Mouse (Mus musculus) adrenal gland, postnatal 4 days (tissue): Measurements from ENCODE around the gene Tmem190. TPM values are rescaled to one million over a fixed set of nuclear protein-coding genes. Genes with fewer than 3 reads are reported as not detected.
"Not testable (repeated sequence)": the region's sequence is repeated elsewhere in the genome, so short reads cannot be mapped to it uniquely, and the experiment has no call there.

Source experiments
- DNase-seq, 2 experiments: peaks; one replicate each; pipeline ENCODE4 v3.0.0; 2021 to 2022; ENCODE audit warnings: low spot score in 2 of 2, mixed read lengths in 2 of 2
- total RNA-seq, 2 experiments: library from RNA; stranded (reverse); gene quantifications; 2 replicates each; pipeline ENCODE4 v1.2.3; 2021

Gene Tmem190
- total RNA-seq, 2 experiments from 2014 or later = not detected

- DNase-seq = no peak
Measured at GRCm38 (mm10) chr7:4771202-4771601, 11.5 kb upstream of the Tmem190 start, which contains the start of gene Fam71e2. Fam71e2 (minus strand) TSS chr7:4771302.

- DNase-seq = no peak
Measured at GRCm38 (mm10) chr7:4776131-4776530, 6.6 kb upstream of the Tmem190 start.

GRCm38 (mm10) chr7:4776861-4777830, 5.6 kb upstream of the Tmem190 start:
- DNase-seq = no peak

GRCm38 (mm10) chr7:4777851-4778637, 4.7 kb upstream of the Tmem190 start:
- no peak for DNase-seq

- no peak for DNase-seq
Measured at GRCm38 (mm10) chr7:4779921-4780320, 2.8 kb upstream of the Tmem190 start.

- DNase-seq = no peak
Measured at GRCm38 (mm10) chr7:4782130-4782529, 607 bp upstream of the Tmem190 start.

- DNase-seq = no peak
Measured at GRCm38 (mm10) chr7:4783667-4784268, 1.0 kb downstream of the Tmem190 start.

GRCm38 (mm10) chr7:4788499-4789435, 6.0 kb downstream of the Tmem190 start:
- DNase-seq = peak; percentile 35 to 37

GRCm38 (mm10) chr7:4789436-4789935, 6.7 kb downstream of the Tmem190 start, which contains the start of gene Tmem238:
Tmem238 (minus strand) TSS chr7:4789656.
- DNase-seq = no peak

GRCm38 (mm10) chr7:4792278-4793212, 9.8 kb downstream of the Tmem190 start, which contains the start of gene Rpl28:
Rpl28 (plus strand) TSS chr7:4792874.
- peak; percentile 73 to 87 for DNase-seq

GRCm38 (mm10) chr7:4793248-4793647, 10.5 kb downstream of the Tmem190 start:
- not testable (repeated sequence) for DNase-seq

- no peak for DNase-seq
Measured at GRCm38 (mm10) chr7:4793674-4794073, 10.9 kb downstream of the Tmem190 start.

GRCm38 (mm10) chr7:4794631-4795168, 12.0 kb downstream of the Tmem190 start:
- no peak for DNase-seq

GRCm38 (mm10) chr7:4795767-4796433, 13.2 kb downstream of the Tmem190 start:
- DNase-seq = no peak

- no peak for DNase-seq
Measured at GRCm38 (mm10) chr7:4802247-4802646, 19.5 kb downstream of the Tmem190 start.

GRCm38 (mm10) chr7:4806716-4807115, 24.0 kb downstream of the Tmem190 start:
- DNase-seq = no peak

GRCm38 (mm10) chr7:4811131-4811530, 28.4 kb downstream of the Tmem190 start:
- not testable (repeated sequence) for DNase-seq

- peak; percentile 23 to 39 for DNase-seq
Measured at GRCm38 (mm10) chr7:4811842-4812302, 29.1 kb downstream of the Tmem190 start.
